Mouse (Mus musculus): Measurements from ENCODE around the gene Angptl6.

- TF ChIP-seq CTCF (IDR thresholded peaks at IDR 0.05; ENCODE audit: borderline replicate concordance, control insufficient read depth, extremely low read depth, insufficient read depth, low read length, poor library complexity) (no peak), POLR2A (IDR thresholded peaks at IDR 0.05; ENCODE audit: control insufficient read depth, extremely low read depth, insufficient read depth, low read length, poor library complexity) (no peak)
Observed at GRCm38 (mm10) chr9:20866879-20867278, 12.6 kb downstream of the Angptl6 start.
